Mouse (Mus musculus): Measurements from ENCODE around the gene Clic3.

GRCm38 (mm10) chr2:25429435-25430180 lies 27.0 kb upstream of the Clic3 start:
- TF ChIP-seq KAT2A (conservative IDR thresholded peaks at IDR 0.05; ENCODE audit: low read depth, low read length), result no peak
- TF ChIP-seq SMC3 (IDR thresholded peaks at IDR 0.05; ENCODE audit: low read depth, low read length), result no peak
- TF ChIP-seq ZNF384 (IDR thresholded peaks at IDR 0.05; ENCODE audit: low read depth, low read length), result no peak
- no peak for TF ChIP-seq MYC (IDR thresholded peaks at IDR 0.05; ENCODE audit: low read depth, low read length)
- TF ChIP-seq ZC3H11A (IDR thresholded peaks at IDR 0.05; ENCODE audit: low read depth, low read length), result no peak
- no peak for TF ChIP-seq MAZ (IDR thresholded peaks at IDR 0.05; ENCODE audit: low read depth, low read length)
- no peak for TF ChIP-seq CTCF (IDR thresholded peaks at IDR 0.05 in 2 of 3, conservative IDR thresholded peaks at IDR 0.05 in 1 of 3; ENCODE audit: control insufficient read depth in 1 of 3, insufficient read depth in 1 of 3, low read depth in 2 of 3, low read length in 3 of 3, poor library complexity in 1 of 3, severe bottlenecking in 1 of 3)
- TF ChIP-seq TAL1 (IDR thresholded peaks at IDR 0.05; ENCODE audit: low read length), result no peak
- no peak for TF ChIP-seq USF2 (IDR thresholded peaks at IDR 0.05; ENCODE audit: borderline replicate concordance in 1 of 2, insufficient read depth in 1 of 2, low read depth in 1 of 2, low read length in 2 of 2)
